Mouse (Mus musculus): ENCODE measurements around the gene Vmn1r212.
"Not testable (repeated sequence)": the region's sequence is repeated elsewhere in the genome, so short reads cannot be mapped to it uniquely, and the experiment has no call there.

The Vmn1r212 gene

DNA sequence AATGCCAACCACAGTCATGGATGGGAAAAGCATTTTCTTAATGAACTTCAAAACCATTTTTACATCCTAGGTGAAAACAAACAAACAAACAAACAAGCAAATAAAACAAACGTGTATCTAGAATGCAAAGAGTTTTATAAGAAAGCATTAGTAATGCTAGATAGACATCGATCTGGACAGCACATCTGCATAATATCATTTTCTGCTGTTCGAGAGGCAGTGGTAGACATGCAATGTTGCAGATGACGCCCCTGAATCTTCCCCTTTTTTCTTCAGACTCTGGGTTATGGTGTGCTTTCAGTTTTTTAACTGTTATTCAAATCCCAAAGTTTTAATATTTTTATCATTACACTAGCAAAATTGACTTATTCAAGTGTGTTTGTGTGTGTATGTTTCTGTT, at the start of gene Vmn1r212:
Gene Vmn1r212, minus strand, starts transcription at position 101 of the 400 bp plus-strand sequence.
- no peak for DNase-seq (ENCODE audit: low read depth in 1 of 2, low spot score in 2 of 2)

DNA sequence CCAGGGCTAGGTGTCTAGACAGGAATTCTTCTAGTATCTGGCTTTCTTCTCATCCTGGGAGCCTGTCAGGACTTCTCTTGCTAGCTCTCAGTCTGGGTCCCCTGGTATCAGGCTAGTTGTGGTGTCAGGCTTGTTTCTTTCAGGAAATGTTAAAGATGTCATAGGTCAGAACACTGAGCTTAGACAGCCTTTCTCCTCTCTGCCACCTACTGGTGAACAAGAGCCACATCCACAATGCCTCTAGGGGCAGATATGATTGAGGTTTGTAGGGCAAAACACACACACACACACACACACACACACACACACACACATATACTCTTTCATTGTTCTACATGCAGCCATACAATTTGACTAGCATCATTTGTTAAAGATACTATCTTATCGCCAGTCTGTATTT, 4.7 kb downstream of the Vmn1r212 start:
- DNase-seq (ENCODE audit: low read depth in 1 of 2, low spot score in 2 of 2), result no peak

DNA sequence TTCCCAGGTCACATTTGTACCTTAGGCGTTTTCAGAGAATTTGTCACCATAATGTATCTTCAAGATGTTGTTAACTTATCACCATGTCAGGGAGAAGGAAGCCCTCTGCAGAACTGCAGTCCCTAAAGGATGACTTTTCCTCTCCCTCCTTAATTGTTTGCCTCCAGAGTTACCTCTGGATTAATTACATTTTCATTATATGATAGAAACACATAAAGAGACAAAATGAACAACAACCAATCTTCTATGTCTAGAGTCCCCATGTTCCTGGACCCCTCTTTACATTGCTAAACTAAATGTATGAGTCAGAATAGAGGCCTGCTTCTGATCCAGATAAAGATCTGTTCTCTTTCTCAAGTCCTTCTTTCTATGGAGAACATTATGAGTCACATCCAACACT, 26.5 kb downstream of the Vmn1r212 start, which contains the start of gene Vmn1r211:
Gene Vmn1r211, minus strand, starts transcription at position 101 of the 400 bp plus-strand sequence.
- no peak for DNase-seq (ENCODE audit: low read depth in 1 of 2, low spot score in 2 of 2)

DNA sequence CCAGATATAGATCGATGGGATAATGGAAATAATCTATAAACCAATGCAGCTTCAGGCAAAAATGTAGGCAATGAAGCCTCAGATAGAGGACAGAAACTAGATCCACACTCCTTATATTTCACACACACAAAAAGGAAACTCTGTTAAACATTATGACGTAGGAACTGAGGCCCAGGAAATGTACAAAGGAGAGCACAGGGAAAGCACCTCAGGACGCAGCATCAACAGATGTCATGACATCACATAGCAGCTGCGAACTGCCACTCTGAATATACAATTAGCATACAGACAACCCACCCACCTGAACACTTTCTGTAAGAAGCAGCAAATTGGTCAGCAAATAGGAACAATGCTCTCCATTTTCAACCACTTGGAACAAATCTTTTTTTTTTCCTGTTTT, 29.2 kb downstream of the Vmn1r212 start:
- no peak for DNase-seq (ENCODE audit: low read depth in 1 of 2, low spot score in 2 of 2)

DNA sequence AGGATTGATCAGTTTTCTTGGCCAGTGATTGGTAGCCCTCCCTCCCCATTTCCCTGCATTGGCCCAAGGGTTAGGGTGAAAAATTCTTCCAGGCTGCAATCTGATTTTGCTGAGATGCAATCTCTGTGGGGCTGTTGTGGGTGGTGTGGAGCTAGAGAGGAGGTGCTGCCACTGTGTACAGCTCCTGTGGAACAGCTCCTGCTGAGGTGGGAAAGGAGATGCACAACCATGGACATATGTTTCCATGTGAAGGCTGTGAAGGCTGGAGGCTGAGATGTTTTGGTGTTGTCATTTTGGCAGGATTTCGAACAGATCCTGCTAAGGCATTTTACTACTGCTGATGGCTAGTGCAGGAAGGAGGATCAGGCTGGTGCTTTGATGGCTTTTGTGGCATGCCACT, 37.2 kb downstream of the Vmn1r212 start:
- DNase-seq (ENCODE audit: low read depth in 1 of 2, low spot score in 2 of 2), result no peak

DNA sequence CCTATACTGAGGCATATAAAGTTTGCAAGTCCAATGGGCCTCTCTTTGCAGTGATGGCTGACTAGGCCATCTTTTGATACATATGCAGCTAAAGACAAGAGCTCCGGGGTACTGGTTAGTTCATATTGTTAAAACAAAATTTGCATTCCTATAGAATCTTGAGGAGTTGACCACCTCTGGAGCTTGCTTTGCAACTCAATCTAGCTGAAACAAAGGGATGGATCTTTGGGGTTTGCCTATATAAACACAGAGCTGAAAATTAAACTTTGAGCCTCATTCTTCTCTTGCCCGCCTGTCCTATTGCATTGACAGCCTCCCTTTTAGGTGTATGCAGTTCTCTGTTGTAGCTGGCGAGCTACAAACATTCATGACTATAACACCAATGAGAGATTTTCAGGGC, 39.7 kb downstream of the Vmn1r212 start:
- not testable (repeated sequence) for DNase-seq (ENCODE audit: low read depth in 1 of 2, low spot score in 2 of 2)

All from monocyte, adult 2 months (primary cell).